Mouse (Mus musculus): ENCODE measurements at regions not wholly inside any gene's neighbourhood (a gene's known extent, or its start where the extent isn't known, plus 50 kb on each side); places are given as distances from the start of the nearest gene placed in this dataset.

DNA sequence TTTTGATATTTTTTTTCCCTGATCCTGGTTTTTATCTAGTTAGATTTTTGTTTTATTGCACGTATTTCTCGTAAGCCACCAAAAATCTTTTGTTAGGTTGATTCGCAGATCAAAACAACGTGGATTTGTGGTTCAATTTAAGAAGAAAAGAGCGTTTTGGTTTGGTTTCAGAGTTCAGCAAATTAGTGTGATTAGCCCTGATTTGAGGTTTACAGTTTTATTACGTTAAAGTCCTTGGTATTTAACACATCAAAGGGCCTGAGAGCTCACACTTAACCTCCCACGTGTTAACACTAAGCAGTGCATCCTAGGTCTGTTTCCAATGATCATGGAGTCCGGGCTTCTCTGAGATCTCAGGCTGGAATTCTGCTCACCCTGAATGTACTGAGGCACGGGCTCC is 107.5 kb upstream of the Smim23 start:
- Histone ChIP-seq H3K27ac (replicated peaks) (no peak overlapping the region), H3K4me1 (replicated peaks) (peaks cover 6% of the 10 kb centered on the region; the same call in 1 of the 2 replicates), H3K27me3 (no peaks in the 10 kb centered on the region), H3K4me3 (no peak overlapping the region), H3K9ac (no peak overlapping the region), H3K9me3 (no peaks in the 10 kb centered on the region), H3K4me2 (no peak overlapping the region), H3K36me3 (no peaks in the 10 kb centered on the region)
- no peak for ATAC-seq (ENCODE audit: low FRiP score, low read depth)
- WGBS, result 68% methylated on average over 9 of the region's 9 CpGs

DNA sequence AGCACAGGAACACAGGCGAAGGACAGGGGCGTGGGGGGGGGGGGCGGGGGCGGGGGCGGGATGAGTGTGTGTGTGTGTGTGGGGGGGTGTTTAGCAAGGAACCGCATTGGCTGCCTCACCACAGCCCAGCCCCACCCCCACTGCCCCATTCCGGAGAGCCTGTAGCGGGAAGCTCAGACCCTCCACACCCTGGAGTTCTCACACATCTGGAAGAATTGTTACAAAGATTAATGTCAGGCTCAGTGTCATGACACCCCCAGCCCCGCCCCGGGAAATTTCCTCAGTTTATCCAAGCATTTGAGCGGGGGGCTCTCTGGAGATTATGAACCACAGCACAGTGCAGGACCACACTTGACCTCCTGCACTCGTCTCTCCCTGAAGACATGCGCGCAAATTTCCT is 106.6 kb upstream of the Smim23 start:
- Histone ChIP-seq H3K9me3 (no peaks in the 10 kb centered on the region), H3K36me3 (no peaks in the 10 kb centered on the region), H3K4me3 (no peak overlapping the region), H3K9ac (no peak overlapping the region), H3K4me2 (peak overlapping the region; percentile 42), H3K27me3 (no peaks in the 10 kb centered on the region), H3K27ac (replicated peaks) (no peak overlapping the region), H3K4me1 (replicated peaks) (peaks cover 7% of the 10 kb centered on the region)
- peak; percentile 34 for ATAC-seq (ENCODE audit: low FRiP score, low read depth)
- 19% methylated on average over 14 of the region's 14 CpGs for WGBS

DNA sequence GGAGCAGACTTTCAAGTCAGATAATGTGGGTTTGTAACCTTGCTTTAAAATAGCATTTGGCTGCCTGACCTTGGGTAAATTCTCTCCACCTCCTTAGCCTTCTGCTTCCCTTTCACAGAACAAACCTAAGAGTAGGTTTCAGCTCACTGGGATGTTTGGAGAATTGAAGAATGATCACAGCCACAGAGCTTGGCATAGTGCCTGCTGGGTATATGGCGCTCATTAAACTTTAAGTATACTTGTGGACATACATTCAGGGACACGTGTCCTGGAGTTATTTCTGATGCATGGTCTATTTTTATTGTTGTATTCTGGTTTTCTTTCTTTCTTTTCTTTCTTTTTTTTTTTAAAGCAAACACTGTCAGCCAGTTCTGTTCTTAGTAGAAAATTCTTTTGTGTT is 104.4 kb upstream of the Smim23 start:
- Histone ChIP-seq H3K4me2 (no peak overlapping the region), H3K9ac (no peak overlapping the region), H3K4me3 (no peak overlapping the region), H3K9me3 (no peaks in the 10 kb centered on the region), H3K27me3 (no peaks in the 10 kb centered on the region), H3K4me1 (replicated peaks) (peaks cover 15% of the 10 kb centered on the region), H3K36me3 (no peaks in the 10 kb centered on the region), H3K27ac (replicated peaks) (no peak overlapping the region)
- 67% methylated on average over 2 of the region's 2 CpGs for WGBS
- no peak for ATAC-seq (ENCODE audit: low FRiP score, low read depth)

DNA sequence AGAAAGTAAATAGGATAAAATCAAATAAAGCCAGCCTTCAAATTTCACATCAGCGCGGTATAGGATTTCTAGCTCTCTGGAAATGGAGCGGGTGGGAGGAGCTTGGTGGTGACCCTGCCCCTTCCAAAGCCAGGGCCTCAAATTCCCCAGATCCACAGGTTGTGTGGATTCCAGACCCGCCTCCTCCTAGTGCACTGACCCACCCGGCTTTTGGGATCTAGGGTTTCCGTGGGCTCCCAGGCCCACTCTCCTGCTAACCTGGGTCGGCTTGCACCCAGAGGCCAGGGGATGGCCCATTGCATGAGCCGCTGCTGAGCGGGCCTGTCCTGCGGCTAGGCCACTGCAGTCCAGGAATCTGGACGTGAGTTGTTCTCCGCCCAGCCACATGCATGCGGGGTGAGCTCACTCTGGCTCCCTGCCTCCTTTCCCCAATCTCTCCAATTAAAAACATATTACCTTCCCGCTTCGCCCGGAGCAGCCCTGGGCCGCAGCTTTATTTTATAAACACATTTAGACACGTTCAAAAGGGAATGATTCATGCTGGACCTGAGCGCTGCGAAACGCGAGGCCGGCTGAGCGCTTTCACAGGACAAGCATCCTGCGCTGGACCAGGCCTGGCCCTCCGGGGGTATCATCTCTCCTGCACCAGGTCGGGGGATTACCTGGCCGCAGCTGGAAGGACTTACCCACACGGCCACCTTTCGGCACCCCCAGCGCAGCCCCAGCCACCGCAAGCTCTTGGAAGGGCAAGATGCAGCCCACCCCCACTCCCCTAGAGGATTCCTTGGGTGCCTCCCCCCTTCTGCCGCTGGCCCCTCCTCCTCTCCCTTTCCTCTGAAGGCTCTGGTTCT is 101.2 kb upstream of the Smim23 start:
- Histone ChIP-seq H3K27me3 (no peaks in the 10 kb centered on the region), H3K9me3 (no peaks in the 10 kb centered on the region), H3K4me3 (peak overlapping the region; percentile 10), H3K27ac (replicated peaks) (no peak overlapping the region), H3K9ac (peak overlapping the region; percentile 9; the same call in 1 of the 2 replicates), H3K36me3 (no peaks in the 10 kb centered on the region), H3K4me2 (peak overlapping the region; percentile 41), H3K4me1 (replicated peaks) (peaks cover 9% of the 10 kb centered on the region)
- ATAC-seq (ENCODE audit: low FRiP score, low read depth), result peak; percentile 48
- 8% methylated on average over 33 of the region's 33 CpGs for WGBS

DNA sequence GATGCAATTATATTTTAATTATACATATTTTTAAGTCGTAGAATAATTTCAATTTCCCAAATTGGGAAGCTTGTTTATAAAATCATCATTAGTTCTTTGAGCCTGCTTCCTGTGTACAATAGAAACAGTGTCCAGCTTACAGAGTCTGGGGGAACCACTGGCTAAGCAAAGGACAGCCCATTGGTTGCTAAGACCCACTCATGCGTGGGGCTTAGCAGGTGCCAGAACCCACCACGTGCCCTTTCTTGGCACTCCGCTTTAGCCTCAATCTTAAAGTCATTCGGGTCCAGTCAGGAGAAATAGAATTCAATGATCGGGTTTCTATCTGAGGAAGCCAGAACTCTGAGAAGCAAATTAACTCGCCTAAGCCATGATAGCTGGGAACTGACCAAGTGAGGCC is 100.5 kb upstream of the Smim23 start:
- no peak overlapping the region for H3K4me3 ChIP-seq
- H3K9ac ChIP-seq, result no peak overlapping the region
- H3K27ac ChIP-seq (replicated peaks), result no peak overlapping the region
- 64% methylated on average over 7 of the region's 7 CpGs for WGBS
- no peak for ATAC-seq (ENCODE audit: low FRiP score, low read depth)
- no peaks in the 10 kb centered on the region for H3K36me3 ChIP-seq
- H3K27me3 ChIP-seq, result no peaks in the 10 kb centered on the region
- H3K4me2 ChIP-seq, result no peak overlapping the region
- H3K9me3 ChIP-seq, result no peaks in the 10 kb centered on the region
- peaks cover 9% of the 10 kb centered on the region for H3K4me1 ChIP-seq (replicated peaks)

DNA sequence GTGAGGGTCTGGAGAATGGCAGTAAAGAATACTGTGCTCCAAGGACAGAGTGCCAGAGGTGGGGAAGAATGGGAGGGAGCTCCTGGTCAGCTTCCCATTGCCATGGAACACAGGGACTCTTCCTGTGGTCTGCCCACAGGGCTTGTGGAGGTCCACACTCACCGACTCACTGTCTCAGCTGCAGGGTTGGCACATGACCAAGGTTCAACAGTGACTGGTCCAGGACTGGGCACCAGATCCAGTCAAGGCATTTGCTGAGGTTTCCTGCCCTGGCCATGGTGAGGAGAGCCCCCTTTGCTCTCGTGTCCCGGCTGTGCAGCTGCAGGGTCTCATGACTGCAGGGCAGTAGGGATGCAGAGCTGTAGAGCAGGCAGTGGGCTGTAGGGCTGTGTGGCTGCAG is 88.7 kb upstream of the Smim23 start:
- no peaks in the 10 kb centered on the region for H3K4me1 ChIP-seq (replicated peaks)
- no peak overlapping the region for H3K9ac ChIP-seq
- H3K27me3 ChIP-seq, result no peaks in the 10 kb centered on the region
- H3K36me3 ChIP-seq, result no peaks in the 10 kb centered on the region
- no peak for ATAC-seq (ENCODE audit: low FRiP score, low read depth)
- no peak overlapping the region for H3K27ac ChIP-seq (replicated peaks)
- H3K9me3 ChIP-seq, result no peaks in the 10 kb centered on the region
- WGBS, result 65% methylated on average over 3 of the region's 3 CpGs
- H3K4me2 ChIP-seq, result no peak overlapping the region
- H3K4me3 ChIP-seq, result no peak overlapping the region

DNA sequence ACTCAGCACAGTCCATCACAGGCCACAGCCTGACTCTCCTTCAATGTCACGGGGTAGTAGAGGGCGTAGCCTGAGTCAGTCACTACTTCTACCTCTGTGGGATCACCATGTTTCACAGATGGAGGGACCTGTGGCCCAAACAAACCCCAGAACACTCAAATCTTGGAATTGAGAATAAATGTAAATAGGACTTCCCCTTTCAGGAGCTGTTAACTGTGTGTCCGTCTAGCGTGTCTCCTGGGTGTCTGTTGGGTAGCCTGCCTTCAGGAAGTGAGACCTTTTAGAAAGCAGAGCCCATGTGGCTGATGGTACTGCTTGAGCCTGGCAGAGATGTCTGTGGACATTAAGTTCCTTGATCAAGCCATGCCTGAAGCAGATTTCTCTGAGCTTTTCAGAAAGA is 87.4 kb upstream of the Smim23 start:
- WGBS, result 92% methylated on average over 4 of the region's 4 CpGs
- Histone ChIP-seq H3K27me3 (no peaks in the 10 kb centered on the region), H3K4me1 (replicated peaks) (no peaks in the 10 kb centered on the region), H3K9ac (no peak overlapping the region), H3K36me3 (no peaks in the 10 kb centered on the region), H3K9me3 (no peaks in the 10 kb centered on the region), H3K4me2 (no peak overlapping the region), H3K4me3 (no peak overlapping the region), H3K27ac (replicated peaks) (no peak overlapping the region)
- no peak for ATAC-seq (ENCODE audit: low FRiP score, low read depth)

DNA sequence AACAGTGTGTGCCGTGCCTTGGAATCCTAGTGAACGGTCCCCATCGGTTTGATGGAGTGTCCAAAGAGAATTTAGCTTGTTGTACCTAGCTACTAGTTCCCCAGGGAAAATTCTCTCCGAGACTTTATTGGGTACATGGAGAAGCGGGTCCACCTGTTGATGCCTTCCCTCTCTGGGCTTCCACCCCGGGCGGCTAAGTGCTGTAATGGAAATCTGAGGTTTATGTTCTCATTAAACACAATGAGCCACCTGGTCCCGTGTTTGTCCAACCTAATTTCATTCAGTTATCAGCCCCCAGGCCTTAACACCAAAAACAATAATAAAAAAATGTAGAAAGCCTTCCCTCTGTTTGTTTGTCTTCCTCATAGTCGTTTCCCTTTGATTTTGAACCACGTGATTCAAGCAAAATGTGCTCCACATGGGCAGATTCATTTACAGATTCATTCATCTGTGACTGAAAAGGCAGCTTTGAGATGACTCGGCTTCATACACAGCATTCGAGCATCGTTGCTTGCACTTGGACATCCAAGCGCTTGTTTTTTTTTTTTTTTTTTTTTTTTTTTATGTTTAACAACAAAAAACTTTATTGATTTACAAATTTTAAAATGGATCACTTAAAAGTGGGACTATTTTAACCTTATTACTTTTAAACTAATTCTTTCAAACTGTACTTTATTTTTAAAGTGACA is 84.5 kb upstream of the Smim23 start:
- 67% methylated on average over 14 of the region's 14 CpGs for WGBS
- Histone ChIP-seq H3K27ac (replicated peaks) (no peak overlapping the region), H3K27me3 (no peaks in the 10 kb centered on the region), H3K36me3 (no peaks in the 10 kb centered on the region), H3K9ac (no peak overlapping the region), H3K4me1 (replicated peaks) (no peaks in the 10 kb centered on the region), H3K4me3 (no peak overlapping the region), H3K4me2 (no peak overlapping the region), H3K9me3 (no peaks in the 10 kb centered on the region)
- no peak for ATAC-seq (ENCODE audit: low FRiP score, low read depth)

DNA sequence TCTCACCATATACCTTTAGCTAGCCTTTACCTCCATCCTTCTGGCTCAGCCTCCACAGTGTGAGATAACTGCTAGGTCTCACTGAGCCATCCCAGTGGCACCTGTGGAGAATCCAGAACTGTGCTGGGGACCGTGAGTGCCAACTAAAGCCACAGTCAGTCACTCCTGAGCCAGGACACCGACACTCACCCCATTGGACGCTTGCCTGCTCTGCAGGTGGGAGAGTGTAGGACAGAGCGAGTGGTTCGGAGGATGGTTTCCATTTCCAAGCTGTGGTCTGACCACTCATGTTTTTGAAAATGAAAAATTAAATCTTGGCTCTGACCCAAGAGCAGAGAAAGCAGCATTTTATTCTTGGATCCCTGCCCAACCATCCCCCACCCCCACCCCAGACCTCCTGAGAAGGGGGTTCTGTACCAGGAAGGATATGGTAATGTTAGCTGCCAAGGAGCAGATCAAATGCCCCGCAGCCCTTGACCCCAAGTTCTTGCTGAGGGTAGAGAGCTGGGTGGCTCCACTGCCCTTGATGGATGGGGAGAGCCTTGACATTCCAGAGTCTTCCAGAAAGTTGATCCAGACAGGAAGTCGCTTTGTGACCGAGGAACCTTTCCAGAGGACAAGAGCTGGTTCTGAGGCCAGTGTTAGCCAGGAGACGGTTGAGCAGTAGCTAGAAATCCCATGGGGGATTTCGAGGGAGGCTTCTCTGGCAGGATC is 83.3 kb upstream of the Smim23 start:
- no peak overlapping the region for H3K9ac ChIP-seq
- H3K36me3 ChIP-seq, result no peaks in the 10 kb centered on the region
- no peak overlapping the region for H3K4me2 ChIP-seq
- H3K4me1 ChIP-seq (replicated peaks), result peaks cover 3% of the 10 kb centered on the region
- H3K4me3 ChIP-seq, result no peak overlapping the region
- ATAC-seq (ENCODE audit: low FRiP score, low read depth), result 0 out of 2 replicates have a peak, but pooled peaks have one; percentile 34
- WGBS, result 52% methylated on average over 10 of the region's 10 CpGs
- no peaks in the 10 kb centered on the region for H3K27me3 ChIP-seq
- no peak overlapping the region for H3K27ac ChIP-seq (replicated peaks)
- no peaks in the 10 kb centered on the region for H3K9me3 ChIP-seq

DNA sequence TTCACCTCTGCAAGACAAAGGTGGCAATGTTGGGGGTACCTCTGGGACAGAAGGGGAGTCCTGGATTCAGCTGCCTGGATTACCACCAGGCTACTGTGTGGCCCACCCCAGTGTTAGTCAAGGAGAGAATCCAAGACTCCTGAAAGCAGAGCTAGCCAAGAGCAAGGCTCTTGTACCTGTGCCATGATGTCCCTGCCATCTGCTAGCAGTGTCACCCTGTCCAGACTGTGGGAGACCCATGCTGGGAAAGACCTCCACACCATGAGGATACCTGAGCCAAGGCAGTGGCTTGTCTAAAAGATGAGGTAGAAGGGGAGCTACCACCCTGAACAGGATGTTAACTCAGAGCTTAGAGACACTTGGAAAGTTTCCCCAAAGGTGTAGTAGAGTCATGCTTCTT is 79.6 kb upstream of the Smim23 start:
- H3K9ac ChIP-seq, result no peak overlapping the region
- H3K27me3 ChIP-seq, result no peaks in the 10 kb centered on the region
- no peak overlapping the region for H3K4me2 ChIP-seq
- no peak overlapping the region for H3K27ac ChIP-seq (replicated peaks)
- ATAC-seq (ENCODE audit: low FRiP score, low read depth), result no peak
- peaks cover 4% of the 10 kb centered on the region for H3K4me1 ChIP-seq (replicated peaks)
- no peak overlapping the region for H3K4me3 ChIP-seq
- H3K9me3 ChIP-seq, result no peaks in the 10 kb centered on the region
- no peaks in the 10 kb centered on the region for H3K36me3 ChIP-seq

DNA sequence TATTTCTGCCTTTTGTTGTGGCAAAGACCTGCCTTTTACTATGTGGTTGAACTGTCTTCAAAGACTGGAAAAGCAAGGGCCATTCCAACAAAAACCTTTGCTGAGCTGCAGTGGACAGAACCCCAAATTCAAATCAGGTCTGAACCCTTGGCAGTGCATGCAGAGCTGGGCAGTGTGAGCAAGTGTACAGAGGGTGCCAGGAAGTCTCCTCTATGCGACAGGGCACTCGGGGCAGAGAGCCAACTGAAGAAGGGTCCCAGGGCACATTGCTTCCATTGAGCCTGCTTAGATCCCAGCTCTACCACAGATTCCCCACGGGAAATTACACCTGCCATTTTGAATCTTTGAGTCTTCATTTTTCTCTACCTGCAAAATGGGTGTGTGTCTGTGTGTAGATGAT is 79.0 kb upstream of the Smim23 start:
- H3K9ac ChIP-seq, result no peak overlapping the region

DNA sequence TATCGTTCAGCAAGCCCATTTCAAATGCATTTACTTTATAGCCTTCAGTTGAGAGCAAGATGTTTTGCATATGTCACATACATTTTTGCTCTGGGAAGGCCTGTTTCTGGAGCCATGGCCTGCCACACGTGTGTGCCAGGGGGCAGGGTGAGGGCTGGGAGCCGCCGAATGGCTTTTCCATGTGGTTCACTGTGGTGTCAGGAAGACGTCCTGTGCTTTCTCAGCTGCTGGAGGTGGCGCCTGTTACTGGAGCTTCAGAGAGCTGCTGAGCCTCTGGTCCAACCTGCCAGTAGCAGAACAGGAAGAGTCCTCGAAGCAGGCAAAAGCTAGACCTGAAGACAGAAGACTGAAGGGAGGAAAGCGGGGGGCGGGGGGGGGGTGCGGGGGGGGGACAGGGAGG is 78.5 kb upstream of the Smim23 start:
- no peaks in the 10 kb centered on the region for H3K36me3 ChIP-seq
- no peaks in the 10 kb centered on the region for H3K27me3 ChIP-seq
- H3K27ac ChIP-seq (replicated peaks), result no peak overlapping the region
- no peak for ATAC-seq (ENCODE audit: low FRiP score, low read depth)
- WGBS, result 58% methylated on average over 7 of the region's 10 CpGs
- no peak overlapping the region for H3K9ac ChIP-seq
- H3K4me1 ChIP-seq (replicated peaks), result peaks cover 4% of the 10 kb centered on the region
- H3K9me3 ChIP-seq, result no peaks in the 10 kb centered on the region
- no peak overlapping the region for H3K4me3 ChIP-seq
- H3K4me2 ChIP-seq, result no peak overlapping the region

More for the DNA sequence above, 79.0 kb upstream of the Smim23 start:
- Histone ChIP-seq H3K27ac (replicated peaks) (no peak overlapping the region), H3K4me3 (no peak overlapping the region), H3K36me3 (no peaks in the 10 kb centered on the region), H3K27me3 (no peaks in the 10 kb centered on the region), H3K4me1 (replicated peaks) (peaks cover 4% of the 10 kb centered on the region), H3K4me2 (no peak overlapping the region), H3K9me3 (no peaks in the 10 kb centered on the region)
- 0 out of 2 replicates have a peak, but pooled peaks have one; percentile 61 for ATAC-seq (ENCODE audit: low FRiP score, low read depth)
- WGBS, result 67% methylated on average over 3 of the region's 3 CpGs
